Mouse (Mus musculus) left cerebral cortex, adult 9 months (tissue): ENCODE data around the gene Tnfaip8l1.

Experiments
- DNase-seq, 2 experiments: peaks; one replicate each; pipeline ENCODE4 v3.0.0; 2022; ENCODE audit warnings: low spot score in 2 of 2

Gene Tnfaip8l1

DNA sequence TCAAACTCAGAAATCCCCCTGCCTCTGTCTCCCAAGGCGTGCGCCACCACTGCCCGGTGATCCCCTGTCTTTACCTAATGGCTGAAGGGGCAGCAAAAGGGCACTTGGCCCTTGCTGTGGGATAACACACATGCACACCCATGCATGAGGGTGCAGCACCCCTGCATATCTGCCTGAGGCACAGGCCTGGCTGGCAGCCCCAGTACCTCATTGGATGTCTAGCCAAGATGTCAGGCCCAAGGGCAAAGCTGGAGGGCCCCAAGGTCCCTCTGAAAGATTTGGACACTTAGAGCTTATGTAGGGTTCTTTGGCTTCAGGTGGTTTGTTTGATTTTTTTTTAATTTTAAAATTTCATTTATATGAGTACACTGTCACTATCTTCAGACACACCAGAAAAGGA, 13.1 kb downstream of the Tnfaip8l1 start:
- no peak for DNase-seq

DNA sequence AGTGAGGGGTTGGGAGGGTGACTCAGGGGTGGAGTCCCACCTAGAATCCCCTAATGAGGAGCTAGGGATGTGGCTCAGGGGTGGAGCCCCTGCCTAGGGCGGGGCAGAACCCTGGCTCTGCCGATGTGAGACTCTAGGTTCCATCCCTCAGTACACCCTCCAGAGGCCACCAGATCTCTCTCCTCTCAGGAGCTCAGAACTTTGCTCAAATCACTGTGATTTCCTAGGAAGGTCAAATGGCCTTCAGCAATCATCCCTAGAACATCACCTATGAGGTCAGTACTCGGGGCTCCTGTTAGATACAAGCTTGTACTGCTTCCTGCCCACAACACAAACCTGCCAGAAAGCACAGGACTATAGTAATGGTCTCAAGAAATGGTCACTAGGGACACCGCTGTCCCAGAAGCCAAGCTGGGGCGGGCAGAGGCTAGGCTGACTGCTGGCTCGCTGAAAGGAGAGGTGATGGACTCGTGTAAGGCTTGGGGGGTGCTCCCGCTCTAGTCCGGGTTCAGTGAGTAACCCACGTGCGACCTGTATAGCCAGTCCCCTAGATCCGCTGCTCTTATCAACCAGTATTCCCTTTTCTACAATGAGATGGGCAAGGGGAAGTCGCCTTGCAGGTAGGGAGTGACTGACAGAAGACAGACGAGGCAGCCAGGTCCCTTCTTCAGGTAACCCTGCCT, 20.8 kb downstream of the Tnfaip8l1 start:
- DNase-seq, result no peak

DNA sequence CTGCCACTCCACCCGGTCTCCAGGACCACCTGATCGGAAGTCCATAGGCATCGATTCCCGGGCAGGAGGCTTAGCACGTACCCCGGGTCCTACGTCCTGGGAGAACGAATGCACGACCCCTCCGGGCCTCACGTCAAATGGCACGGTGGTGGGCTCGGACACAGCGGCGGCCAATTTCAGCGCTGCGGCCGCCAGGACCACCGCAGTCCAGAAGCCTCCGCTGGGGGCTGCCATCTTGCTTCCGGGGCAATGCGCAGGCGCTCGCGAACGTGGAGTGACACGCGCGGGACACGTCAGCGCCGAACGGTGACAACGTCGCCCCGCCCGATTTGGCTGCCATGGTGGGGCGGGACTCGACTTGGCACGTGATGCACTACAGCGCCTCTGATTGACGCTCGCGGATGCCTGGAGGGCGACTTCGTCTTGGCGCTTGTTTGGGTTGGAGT, 21.4 kb downstream of the Tnfaip8l1 start, which contains the start of gene Mydgf:
Gene Mydgf (minus strand): TSS at position 263 of the 446 bp plus-strand sequence.
- peak; percentile 87 to 95 for DNase-seq

DNA sequence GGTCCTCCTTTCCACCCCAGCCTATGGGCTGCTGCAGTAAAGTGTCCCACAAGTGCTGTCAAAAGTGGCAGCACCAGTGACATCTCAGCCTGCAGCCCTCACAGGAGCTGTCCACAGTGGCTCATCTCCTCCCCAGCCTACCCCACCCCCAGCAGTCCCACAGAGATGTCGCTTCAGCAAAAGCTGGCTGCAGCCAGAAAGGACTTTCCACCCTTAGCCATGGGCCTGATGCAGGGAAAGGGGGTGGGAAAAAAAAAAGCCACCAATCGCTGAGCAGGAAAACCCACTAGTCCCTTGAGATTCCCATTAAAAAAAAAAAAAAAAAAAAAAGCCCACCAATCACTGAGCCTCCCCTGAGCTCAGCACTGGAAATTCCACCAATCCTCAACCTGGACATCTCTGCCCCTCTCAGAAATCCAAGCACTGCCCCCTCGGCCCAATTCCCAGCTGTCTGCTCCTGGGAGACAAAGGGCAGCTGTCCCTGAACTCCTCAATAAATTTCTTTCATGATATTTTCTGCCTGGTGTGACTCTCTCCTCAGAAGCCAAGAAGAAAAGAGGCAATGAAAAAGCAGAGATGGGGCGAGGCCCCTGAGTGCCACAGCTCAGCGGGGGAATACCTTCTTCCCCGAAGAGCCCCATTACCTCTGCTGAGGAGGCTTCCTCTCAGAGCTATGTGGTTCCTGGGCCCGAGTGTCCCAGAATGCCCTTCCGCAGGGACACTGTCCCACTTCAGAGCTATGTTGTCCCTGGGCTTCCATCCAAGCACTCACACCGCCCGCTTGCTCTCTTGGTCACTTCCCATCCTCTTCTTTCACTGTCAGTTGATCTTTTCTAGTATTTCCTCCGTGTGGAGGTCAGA, 23.2 kb downstream of the Tnfaip8l1 start:
- peak in 1 of 2 experiments; percentile 26 for DNase-seq

DNA sequence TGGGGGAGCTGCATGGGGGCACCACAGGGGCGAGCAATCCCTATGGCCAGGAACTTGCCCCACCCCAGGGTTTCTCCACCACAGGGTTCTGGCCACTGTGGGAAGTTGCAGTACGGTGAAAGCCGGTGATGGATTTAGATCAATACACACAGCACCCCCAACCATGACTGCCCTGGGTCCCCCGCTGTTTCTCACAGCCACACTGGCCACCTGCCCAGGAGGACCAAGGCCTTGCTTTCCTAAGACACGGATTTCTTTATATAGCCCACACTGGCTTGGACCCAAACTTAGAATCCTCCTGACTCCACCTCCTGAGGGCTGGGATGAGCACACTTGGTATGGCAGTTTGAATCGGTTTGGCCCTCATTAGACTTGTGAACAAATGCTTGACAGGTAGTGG, 29.0 kb downstream of the Tnfaip8l1 start:
- no peak for DNase-seq

DNA sequence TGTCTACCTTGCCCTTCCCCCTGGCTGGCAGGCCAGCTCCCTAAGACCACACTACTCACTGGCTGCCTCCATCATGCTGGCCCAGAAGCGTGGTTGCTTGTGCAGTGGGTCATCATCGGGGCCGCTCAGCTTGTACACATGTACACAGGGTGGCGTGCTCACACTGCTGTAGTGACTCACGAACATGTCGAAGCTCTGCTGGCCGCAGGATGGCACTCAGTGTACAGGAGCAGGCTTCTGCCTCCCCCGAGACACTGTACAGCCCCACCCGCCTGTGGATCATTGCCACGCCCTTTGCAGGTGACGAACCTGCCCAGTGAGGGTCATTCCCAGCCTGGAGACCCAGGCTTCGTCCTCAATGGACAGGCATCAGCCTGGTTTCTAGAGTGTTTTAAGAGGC, 32.1 kb downstream of the Tnfaip8l1 start:
- DNase-seq, result no peak

DNA sequence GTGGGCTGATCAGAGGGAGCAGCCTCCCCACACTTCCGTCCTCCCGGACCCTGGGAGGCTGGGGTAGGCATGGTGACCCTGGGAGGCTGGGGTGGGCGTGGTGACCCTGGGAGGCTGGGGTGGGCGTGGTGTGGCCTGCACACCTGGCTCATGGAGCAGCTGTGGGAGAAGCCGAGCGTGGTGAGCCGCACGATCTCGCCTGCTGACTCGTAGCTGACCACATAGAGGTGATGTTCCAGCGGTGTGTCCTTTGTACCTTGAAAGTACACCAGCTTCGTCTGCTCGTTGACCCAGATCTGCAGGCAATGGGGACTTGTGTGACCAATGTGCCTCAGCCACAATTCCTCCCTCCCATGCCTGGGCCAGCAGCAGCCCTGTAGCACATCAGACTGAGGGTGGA, 32.5 kb downstream of the Tnfaip8l1 start:
- no peak for DNase-seq

DNA sequence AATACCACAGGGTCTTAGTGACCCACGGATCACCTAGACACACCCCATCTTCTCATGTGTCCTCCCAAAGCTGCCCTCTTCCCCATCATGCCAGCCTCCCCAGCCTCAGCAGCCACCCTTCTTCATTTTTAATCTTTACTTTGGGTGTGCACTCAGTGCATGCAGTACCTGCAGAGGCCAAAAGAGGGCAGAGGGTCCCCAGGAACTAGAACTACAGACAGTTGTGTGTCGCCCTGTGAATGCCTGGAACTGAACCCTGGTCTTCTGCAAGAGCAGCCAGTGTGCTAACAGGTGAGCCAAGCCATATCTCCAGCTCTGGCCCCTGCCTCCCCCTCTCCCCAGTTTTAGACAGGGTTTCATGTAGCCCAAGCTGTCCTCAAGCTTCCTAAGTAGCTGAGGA, 34.6 kb downstream of the Tnfaip8l1 start:
- no peak for DNase-seq

DNA sequence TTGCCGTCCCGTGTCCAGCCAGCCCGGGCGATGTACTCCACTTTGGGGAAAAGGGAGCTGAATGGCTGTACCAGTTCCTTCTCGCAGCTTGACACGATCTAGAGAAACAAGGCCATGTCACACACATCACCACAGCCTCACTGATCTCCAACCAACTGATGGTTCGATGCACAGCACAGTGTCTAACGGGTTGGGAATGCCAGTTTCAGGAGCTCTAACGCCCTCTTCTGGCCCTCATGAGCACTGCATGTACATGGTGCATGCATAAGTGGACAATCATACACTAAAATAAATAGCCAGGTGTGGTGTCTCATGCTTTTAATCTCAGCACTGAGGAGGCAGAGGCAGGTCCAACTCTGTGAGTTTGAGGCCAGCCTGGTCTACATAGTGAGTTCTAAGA, 38.3 kb downstream of the Tnfaip8l1 start:
- no peak for DNase-seq

DNA sequence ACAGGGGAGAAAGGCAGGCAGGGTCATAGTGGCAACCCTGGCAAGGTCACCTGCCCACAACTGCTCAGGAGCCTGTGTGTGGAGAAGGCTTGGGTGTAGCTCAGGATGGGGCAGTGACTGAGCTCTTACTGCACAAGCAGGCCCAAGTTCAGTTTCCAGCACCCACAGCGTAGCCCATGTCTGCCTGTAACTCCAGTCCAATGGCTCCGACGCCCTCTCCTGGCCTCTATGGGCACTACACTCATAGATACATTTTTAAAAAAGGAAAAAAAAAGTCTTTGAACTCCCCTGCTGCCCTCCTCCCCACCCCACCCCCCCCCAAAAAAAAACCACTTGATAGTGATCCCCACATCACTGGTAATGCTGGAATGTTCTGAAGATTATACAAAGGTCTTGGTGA, 39.4 kb downstream of the Tnfaip8l1 start:
- DNase-seq, result no peak

DNA sequence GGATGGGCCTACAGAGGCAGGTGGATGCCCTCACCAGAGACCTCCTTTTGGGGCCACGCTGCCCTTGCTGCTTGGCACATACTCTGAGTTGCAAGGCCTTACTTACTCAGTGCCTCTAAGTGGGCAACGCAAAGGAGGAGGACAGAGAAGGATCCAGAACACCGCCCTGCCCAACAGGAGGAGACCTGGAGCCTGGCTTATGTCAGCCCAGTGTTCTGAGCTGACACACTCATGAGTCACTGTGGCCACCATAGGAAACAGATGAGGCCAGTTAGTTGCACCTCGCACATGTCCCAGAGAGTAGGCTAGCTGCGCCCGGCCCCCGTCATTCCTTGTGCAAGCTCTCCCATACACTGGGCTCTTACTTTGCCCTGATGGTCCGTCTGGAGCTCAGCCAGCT, 40.2 kb downstream of the Tnfaip8l1 start:
- no peak for DNase-seq

DNA sequence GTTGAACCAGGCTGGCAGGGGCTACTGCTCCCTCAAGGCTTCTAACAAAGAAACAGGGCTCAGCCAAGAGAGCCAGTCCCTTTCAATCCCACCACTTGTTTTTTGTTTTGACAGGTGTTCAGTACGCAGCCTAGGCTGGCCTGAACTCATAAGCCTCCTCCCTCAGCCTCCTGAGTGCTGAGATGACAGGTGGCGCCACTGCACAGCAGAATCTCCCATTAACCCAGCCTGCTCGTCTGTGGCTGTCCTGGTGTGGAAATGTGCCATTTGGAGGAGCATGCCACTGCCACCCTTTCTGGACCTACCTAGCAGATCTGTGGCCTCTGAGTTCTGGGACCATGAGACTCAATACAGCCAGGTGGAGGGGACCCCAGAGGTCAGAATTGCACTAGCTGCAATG, 41.5 kb downstream of the Tnfaip8l1 start:
- DNase-seq, result no peak

DNA sequence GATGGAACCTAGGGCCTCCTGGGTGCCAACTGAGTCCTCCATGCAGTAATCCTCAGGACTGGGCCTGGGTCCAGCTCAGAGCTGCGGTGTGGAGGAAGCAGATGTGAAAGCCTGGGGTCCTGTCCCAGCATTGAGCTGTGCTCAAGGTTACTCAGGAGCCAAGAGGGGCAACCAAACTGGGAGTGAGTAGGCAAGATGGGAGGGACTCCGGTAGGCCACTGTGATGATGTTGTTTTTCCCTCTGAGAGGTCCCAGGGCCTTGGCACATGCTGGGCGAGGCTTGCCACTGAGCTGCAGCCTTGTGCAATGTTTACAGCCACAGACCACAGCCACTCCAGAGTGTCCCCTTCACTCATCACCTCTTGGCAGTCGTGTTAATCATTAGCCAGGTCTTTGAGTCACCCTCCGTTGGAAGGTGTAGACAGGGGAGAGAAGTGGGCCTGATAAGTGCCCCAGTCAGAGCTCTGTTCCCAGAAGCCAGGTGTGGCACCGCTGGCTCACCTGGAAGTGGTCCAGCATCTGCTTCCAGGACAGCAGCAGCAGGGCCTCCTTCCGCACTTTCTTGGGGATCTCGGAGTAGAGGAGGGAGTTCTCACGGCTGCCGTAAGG, 44.1 kb downstream of the Tnfaip8l1 start:
- DNase-seq, result no peak

DNA sequence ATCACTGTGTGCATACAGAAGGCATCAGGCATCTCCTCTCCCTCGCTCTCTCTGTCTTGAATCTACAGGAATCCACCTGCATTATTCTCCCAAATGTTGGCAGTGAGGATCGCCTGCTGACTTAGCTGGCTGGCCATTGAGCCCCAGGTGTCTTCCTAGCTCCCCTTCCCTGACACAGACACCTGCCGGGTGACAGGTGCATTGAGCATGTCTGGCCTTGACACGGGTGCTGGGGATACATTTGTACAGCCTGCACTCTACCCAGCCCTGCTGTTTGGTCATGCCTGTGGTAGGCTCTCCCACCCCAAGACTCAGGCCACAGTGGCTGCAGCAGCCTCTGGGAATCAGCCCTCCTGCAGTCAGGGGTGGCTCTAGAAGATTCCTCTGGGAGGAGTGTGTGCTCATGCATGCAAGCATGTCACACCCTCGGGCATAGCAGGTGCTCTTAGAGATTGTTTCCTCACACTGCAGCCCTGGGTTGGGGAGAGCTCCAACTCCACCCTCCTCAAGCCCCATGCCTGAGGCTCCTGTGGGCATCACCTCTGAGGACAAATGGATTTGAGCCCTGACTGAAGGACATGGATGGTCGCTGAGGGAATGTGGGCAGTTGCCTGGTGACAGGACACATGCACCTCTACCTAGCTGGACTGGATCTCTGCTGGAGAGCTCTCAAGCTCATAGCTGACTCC, 44.9 kb downstream of the Tnfaip8l1 start:
- no peak for DNase-seq

DNA sequence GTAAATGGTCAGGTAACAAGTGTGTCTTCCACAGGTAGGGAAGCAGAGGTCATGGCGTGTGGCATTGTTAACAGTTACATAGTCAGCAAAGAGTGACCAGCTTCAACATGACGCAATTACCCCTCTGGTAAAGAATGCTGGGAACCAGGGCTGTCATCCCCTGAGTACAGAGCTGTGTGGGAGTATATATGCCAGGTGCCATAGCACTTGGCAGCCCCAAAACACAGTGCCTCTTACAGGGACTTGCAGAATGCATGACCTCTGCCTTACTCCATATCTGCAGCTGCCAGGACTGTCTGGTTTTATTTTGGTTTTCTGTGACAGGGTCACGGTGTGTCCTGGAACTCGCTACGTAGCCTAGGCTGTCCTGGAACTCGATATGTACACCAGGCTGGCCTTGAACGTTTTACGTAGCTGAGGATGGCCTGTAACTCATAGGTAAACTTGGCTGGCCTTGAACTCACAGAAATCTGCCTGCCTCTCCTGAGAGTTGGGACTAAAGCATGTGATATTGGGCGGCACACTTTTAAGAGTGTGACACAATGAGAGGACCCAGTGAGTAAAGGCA, 45.8 kb downstream of the Tnfaip8l1 start:
- DNase-seq, result no peak

DNA sequence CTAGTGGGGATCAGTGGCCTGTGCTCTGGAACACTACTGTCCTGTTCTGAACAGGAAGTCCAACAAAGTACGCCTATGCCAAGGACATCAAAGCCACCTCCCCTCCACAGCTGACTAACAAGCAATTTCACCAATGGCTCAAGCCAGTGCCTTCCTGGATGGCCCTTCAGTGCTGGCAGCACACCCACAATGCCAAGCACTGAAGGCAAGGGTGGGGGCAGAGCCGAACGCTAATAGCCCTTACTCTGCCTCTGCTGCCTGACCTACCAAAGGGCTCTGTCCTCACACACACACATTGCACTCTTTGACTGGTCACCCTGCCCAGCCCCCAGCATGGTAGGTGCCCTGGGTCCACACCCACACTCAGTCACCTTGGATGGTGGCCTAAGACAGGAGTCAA, 46.5 kb downstream of the Tnfaip8l1 start:
- DNase-seq, result no peak

DNA sequence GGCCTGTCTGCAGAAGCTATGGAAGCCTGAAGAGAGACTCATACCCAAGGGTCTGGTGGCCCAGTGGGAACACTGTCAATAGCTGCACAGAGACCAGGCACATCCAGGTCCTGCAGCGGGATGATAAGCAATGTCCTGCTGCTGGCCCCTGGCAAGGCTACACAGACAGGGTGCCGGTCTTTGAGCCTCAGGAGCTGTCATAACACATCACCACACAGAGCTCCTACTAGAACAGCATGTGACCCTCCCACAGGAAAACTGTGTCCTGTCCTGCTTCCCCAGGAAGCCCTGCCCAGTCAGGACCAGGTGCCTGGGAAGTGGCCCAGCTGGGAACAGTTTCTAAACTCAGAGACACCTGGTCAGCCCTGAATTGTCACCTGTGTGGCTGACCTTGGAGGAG, 48.8 kb downstream of the Tnfaip8l1 start:
- DNase-seq, result no peak

DNA sequence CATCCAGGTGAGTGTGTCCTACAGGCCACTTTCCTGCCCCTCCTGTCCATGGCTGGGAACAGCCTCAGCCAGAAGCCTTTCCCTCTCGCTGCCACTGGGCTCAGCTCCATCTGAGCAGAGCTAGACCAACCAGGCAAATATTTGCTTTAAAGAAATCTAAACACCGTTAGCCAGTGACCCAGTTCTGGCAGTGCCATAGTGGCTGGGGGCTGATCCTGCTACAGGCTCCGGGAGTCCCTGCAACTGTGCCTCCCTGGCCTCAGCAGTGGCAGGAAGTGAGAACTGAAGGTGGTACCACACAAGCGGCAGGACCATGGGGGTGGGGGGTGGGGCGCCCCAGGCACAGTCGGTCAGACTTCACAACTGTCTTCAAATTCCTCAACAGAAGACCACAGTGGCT, 50.4 kb downstream of the Tnfaip8l1 start:
- no peak for DNase-seq

DNA sequence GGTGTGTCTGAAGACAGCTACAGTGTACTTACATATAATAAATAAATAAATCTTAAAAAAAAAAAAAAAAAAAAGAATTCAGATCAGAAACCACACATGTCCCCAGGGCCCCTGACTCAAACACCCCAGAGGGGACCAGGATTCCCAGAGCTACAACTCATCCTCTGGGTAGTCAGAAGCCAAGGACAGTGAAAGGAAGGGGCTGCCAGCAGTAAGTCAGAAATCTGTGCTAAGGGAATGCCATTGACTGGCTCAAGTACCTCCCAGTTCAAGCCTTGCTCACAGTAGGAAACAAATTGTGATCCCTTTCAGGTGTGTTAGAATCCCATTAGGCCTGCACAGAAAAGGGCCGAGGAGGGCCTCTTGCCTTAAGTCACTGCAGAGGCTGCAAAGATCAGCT, 52.0 kb downstream of the Tnfaip8l1 start:
- no peak for DNase-seq

DNA sequence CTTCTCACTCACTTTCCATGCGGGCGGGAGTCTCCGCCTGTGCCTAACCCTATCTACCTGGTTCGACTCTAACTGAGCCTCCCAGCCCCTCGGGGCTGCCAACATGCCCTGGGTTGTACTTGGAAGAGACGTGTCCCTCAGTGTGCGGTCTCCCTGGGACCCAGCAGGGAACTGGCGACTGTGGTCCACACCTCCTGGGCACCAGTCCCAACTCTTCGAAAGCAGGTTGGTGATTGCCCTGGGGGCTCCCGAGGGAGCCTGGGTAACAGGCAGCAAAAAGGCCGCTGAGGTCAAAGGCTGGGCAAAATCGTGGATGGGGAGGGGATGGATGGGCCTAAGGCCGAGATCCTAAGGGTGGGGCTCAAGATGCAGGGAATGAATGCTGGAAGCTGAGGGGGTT, 55.4 kb downstream of the Tnfaip8l1 start:
- no peak for DNase-seq

DNA sequence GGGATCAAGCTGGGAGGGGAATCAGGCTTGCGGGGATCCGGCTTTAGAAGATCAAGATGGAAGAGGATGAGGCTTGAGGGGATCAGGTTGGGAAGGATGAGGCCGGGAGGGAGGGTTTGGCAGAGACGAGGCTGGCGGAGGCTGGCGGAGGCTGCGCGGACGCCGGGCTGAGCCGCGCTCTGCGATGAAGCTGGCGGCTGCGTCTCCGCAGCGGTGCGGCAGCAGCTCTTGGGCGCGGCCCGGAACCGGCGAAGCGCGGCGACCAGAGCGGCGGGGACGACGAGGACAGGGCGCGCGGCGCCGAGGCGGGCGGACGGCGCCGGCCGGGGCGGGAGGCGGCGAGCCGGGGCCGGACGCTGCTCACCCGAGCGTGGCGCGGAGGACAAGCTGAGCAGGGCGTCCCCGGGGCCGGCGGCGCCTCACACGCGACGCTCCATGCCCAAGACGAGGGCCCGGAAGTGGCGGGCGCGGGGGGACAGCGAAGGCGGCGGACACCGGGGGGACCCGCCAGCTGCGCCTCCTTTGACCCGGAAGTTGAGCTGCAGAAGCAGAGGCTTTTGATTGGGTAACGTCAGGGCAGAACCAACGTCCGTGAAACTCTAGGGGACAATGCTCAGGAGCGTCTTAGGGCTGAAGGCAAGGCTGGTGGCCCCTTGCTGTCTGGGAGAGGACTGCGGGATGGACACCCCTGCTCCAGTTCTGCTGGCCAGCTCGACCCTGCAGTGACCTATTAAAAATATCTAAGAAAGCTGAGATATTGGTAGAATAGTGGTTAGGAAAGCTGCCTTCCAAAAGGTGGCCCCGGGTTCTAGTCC, 56.3 kb downstream of the Tnfaip8l1 start, which contains the start of gene Dpp9:
Gene Dpp9 (minus strand): TSS at position 529 of the 815 bp plus-strand sequence.
- peak; percentile 91 to 95 for DNase-seq
